Mouse (Mus musculus) intestine, embryonic 14.5 days (tissue): ENCODE measurements around the gene Usp18. TPM values are rescaled to one million over a fixed set of nuclear protein-coding genes. Genes with fewer than 3 reads are reported as not detected.
A peak's percentile ranks its signal among the peaks of the same experiment; 100 is the strongest.

Experiments used
- ATAC-seq: fragments of 200-750 bp; cut with Nextera tagmentation; replicated peaks from 2 replicates; pipeline ENCODE4 v1.8.0; 2017; ENCODE audit warnings: low read depth, moderate number of reproducible peaks, moderate TSS enrichment, moderate library complexity; ENCODE audit not compliant: low FRiP score, low TSS enrichment
- DNase-seq: peaks from one replicate; pipeline ENCODE4 v3.0.0-alpha.2; 2018; ENCODE audit warnings: low spot score
- H3K27ac ChIP-seq: fragments of 300-500 bp; sonication (generic); 2 replicates; pipeline ENCODE4 v1.5.1; 2014; ENCODE audit warnings: low read depth, mild to moderate bottlenecking, control low read depth
- H3K27me3 ChIP-seq: fragments of 300-500 bp; sonication (generic); replicated peaks from 2 replicates; pipeline ENCODE4 v1.6.1; 2014; ENCODE audit warnings: low read length, control low read depth; ENCODE audit not compliant: control insufficient read depth, insufficient read depth
- H3K36me3 ChIP-seq: fragments of 300-500 bp; sonication (generic); 2 replicates; pipeline ENCODE4 v1.6.1; 2014; ENCODE audit warnings: low read length, control low read depth; ENCODE audit not compliant: control insufficient read depth, insufficient read depth
- H3K4me1 ChIP-seq: fragments of 300-500 bp; sonication (generic); replicated peaks from 2 replicates; pipeline ENCODE4 v1.6.1; 2014; ENCODE audit warnings: low read length, control low read depth, mixed read lengths; ENCODE audit not compliant: control insufficient read depth, insufficient read depth
- H3K4me2 ChIP-seq: fragments of 300-500 bp; sonication (generic); 2 replicates; pipeline ENCODE4 v1.6.1; 2014; ENCODE audit warnings: low read length
- H3K4me3 ChIP-seq: fragments of 300-500 bp; sonication (generic); 2 replicates; pipeline ENCODE4 v1.5.1; 2014; ENCODE audit warnings: low read depth, low read length, control low read depth, mixed read lengths
- H3K9ac ChIP-seq: fragments of 300-500 bp; sonication (generic); 2 replicates; pipeline ENCODE4 v1.6.1; 2014; ENCODE audit warnings: mild to moderate bottlenecking, low read length
- H3K9me3 ChIP-seq: fragments of 300-500 bp; sonication (generic); 2 replicates; pipeline ENCODE4 v1.6.1; 2016; ENCODE audit warnings: low read length, control low read depth; ENCODE audit not compliant: control insufficient read depth
- WGBS: fragments of 180-500 bp; shearing (Covaris S2); extraction: QIAGEN DNeasy Blood & Tissue Kit; methylation state at CpG from one replicate; pipeline ENCODE4 v1.1.7; 2014; 5-methylcytosine and 5-hydroxymethylcytosine counted together
- polyA plus RNA-seq: library from polyadenylated mRNA; unstranded; fragments of >200 nt; fragmentation: Nextera tagmentation; extraction: Ambion mirVana; gene quantifications from 2 replicates; pipeline ENCODE4 v1.2.1, GENCODE M21; 2014

The Usp18 gene
- polyA plus RNA-seq, result 2.1 and 2.8 TPM in 2 replicates

DNA sequence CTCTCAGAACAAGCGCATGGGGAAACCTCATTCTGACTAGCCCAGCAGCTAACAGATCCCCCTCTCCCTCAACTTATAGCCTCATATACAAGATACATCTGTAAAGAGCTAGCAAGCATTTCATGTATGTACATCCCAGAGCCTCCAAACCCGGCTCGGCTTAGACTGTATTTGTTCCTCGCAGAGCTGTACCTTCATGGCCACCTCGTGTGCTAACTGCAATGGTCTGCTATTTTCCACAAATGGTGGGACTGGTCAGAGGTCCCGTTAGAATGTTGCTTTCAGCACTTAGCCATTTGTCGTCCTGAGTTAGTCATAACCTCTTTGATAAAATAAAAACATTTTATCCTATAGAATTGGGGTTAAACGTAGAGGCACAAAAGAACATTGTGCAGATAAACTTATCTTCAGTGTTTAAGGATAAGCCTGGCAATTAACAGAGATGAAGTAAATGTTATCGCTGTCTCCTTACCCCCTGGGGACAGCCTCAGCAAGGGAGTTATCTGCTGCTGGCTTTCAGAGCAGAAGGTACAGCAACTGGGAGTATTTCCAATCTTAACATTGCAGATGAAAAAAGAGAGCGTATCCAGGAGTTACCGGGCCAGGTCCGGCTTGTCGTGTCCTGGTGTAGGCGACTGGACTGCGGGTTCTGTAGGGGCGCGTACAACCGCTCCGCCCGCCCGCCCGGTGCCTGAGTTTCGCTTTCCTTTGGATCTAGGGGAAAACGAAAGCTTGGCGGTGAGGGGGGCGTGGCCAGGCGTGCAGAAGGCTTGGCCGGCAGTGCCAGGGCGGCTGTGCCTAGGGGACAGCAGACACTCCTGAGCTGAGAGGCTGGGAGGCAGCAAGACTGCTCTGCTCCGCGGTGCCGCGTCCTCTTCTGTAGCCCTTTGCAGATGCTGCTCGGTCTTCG lies at the start of gene Usp18:
TSS of gene Usp18 (plus strand) at position 780 of the 910 bp plus-strand sequence.
- H3K27ac ChIP-seq, result peak within 1 kb of the TSS; percentile 18; the same call in 1 of the 2 replicates

GRCm38 (mm10) chr6:121197807-121198365 lies 47.8 kb upstream of the Usp18 start:
- Histone ChIP-seq H3K4me3 (no peak overlapping the region), H3K27ac (no peak overlapping the region), H3K4me2 (no peak overlapping the region), H3K4me1 (no peaks in the 10 kb centered on the region), H3K36me3 (peaks cover 38% of the 10 kb centered on the region), H3K9me3 (no peaks in the 10 kb centered on the region), H3K27me3 (no peaks in the 10 kb centered on the region), H3K9ac (no peak overlapping the region)
- 39% methylated on average over 9 of the region's 9 CpGs for WGBS
- ATAC-seq (no peak), DNase-seq (no peak)

More for the DNA sequence above, at the start of gene Usp18:
- Histone ChIP-seq H3K4me3 (peak within 1 kb of the TSS; percentile 51), H3K9me3 (no peaks in the 10 kb centered on the region), H3K27me3 (0 out of 2 replicates have a peak, but pooled peaks cover 6% of the 10 kb centered on the region), H3K9ac (peak within 1 kb of the TSS; percentile 48), H3K4me2 (peak within 1 kb of the TSS; percentile 65), H3K4me1 (no peaks in the 10 kb centered on the region), H3K36me3 (no peaks in the 10 kb centered on the region)
- ATAC-seq, result peak; percentile 90
- 6% methylated on average over 35 of the region's 35 CpGs for WGBS
- peak; percentile 91 for DNase-seq

DNA sequence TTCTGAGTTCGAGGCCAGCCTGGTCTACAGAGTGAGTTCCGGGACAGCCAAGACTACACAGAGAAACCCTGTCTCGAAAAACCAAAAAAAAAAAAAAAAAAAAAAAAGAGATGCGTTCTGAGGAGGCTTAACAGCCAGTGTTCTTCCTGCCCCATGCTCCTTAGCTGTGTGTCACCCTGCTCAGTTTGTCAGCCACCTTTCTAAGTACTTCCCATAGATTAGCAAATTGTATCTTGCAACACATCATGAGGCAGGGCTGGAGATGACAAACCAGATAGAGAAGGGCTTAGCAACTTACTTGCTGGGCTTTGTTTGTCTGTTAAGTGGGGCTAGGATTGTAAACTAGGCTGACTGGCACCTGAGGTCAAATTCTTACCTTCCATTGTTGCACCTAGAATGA lies 45.2 kb upstream of the Usp18 start:
- H3K9me3 ChIP-seq, result no peaks in the 10 kb centered on the region
- no peaks in the 10 kb centered on the region for H3K27me3 ChIP-seq
- peaks cover 24% of the 10 kb centered on the region for H3K36me3 ChIP-seq
- DNase-seq (no peak), ATAC-seq (no peak)
- H3K9ac ChIP-seq, result no peak overlapping the region
- H3K4me3 ChIP-seq, result no peak overlapping the region
- no peak overlapping the region for H3K27ac ChIP-seq
- no peak overlapping the region for H3K4me2 ChIP-seq
- WGBS, result 88% methylated on average over 4 of the region's 4 CpGs
- no peaks in the 10 kb centered on the region for H3K4me1 ChIP-seq

DNA sequence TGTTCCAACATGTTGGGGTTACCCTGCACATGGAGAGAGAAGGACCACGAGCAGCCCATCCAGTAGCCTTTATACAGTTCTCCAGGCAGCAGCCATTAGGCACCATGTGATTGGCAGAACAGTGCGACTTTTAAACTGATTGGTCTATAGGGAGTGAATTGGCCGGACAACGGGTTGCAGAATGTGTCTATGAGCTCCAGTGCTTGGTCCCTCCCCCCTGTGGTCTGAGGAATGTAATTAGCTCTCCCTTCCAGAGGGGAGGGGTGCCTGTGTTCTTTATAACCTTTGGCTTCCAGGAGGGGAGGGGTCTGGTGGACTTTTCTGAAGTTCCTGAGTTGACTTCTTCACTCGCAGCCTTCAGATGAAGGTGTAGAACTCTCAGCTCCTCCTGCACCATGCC lies 43.7 kb upstream of the Usp18 start:
- Histone ChIP-seq H3K9ac (no peak overlapping the region), H3K9me3 (no peaks in the 10 kb centered on the region), H3K27me3 (no peaks in the 10 kb centered on the region), H3K4me1 (no peaks in the 10 kb centered on the region), H3K4me2 (no peak overlapping the region), H3K4me3 (no peak overlapping the region), H3K36me3 (0 out of 2 replicates have a peak, but pooled peaks cover 12% of the 10 kb centered on the region), H3K27ac (no peak overlapping the region)
- ATAC-seq (no peak), DNase-seq (no peak)
- WGBS, result 83% methylated on average over 5 of the region's 5 CpGs

DNA sequence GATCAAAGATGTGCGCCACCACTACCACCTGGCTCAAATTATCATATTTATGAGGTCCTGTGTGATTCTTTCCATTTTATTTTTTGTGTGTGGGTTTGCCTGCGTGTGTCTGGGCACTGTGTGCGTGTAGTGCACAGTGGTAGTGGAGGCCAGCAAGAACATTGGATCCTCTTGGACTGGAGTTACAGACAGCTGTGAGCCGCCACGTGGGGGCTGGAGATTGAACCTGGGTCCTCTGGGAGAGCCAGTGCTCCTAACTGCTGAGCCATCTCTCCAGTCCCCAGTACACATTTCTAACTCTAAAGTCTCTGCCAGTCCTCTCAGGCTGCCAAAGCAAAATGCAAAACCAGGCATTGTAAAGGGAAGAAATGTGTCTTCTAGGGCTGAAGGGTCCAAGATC lies 39.2 kb upstream of the Usp18 start:
- H3K36me3 ChIP-seq, result 0 out of 2 replicates have a peak, but pooled peaks cover 12% of the 10 kb centered on the region
- H3K27me3 ChIP-seq, result peaks cover 24% of the 10 kb centered on the region
- ATAC-seq (no peak), DNase-seq (no peak)
- H3K4me2 ChIP-seq, result no peak overlapping the region
- 86% methylated on average over 5 of the region's 5 CpGs for WGBS
- no peaks in the 10 kb centered on the region for H3K9me3 ChIP-seq
- peaks cover 11% of the 10 kb centered on the region for H3K4me1 ChIP-seq
- H3K9ac ChIP-seq, result no peak overlapping the region
- H3K27ac ChIP-seq, result no peak overlapping the region
- H3K4me3 ChIP-seq, result no peak overlapping the region

GRCm38 (mm10) chr6:121209584-121209983 lies 36.1 kb upstream of the Usp18 start:
- no peak overlapping the region for H3K27ac ChIP-seq
- WGBS, result 77% methylated on average over 2 of the region's 2 CpGs
- no peak overlapping the region for H3K9ac ChIP-seq
- H3K36me3 ChIP-seq, result 0 out of 2 replicates have a peak, but pooled peaks cover 2% of the 10 kb centered on the region
- H3K4me2 ChIP-seq, result no peak overlapping the region
- H3K4me3 ChIP-seq, result no peak overlapping the region
- DNase-seq, result no peak
- peaks cover 34% of the 10 kb centered on the region for H3K27me3 ChIP-seq
- peaks cover 13% of the 10 kb centered on the region for H3K4me1 ChIP-seq
- H3K9me3 ChIP-seq, result no peaks in the 10 kb centered on the region
- no peak for ATAC-seq

- Histone ChIP-seq H3K9ac (no peak within 1 kb of the TSS), H3K27ac (no peak within 1 kb of the TSS), H3K9me3 (no peaks in the 10 kb centered on the region), H3K27me3 (peaks cover 34% of the 10 kb centered on the region), H3K4me3 (peak within 1 kb of the TSS; percentile 38), H3K4me2 (peak within 1 kb of the TSS; percentile 71), H3K36me3 (no peaks in the 10 kb centered on the region), H3K4me1 (peaks cover 13% of the 10 kb centered on the region)
- ATAC-seq (peak; percentile 67), DNase-seq (peak; percentile 71)
- WGBS, result 7% methylated on average over 30 of the region's 30 CpGs
Observed at GRCm38 (mm10) chr6:121210149-121210925, 35.4 kb upstream of the Usp18 start, which contains the start of gene Tuba8. Gene Tuba8 (plus strand): TSS chr6:121210696.

GRCm38 (mm10) chr6:121210926-121211289 lies 34.8 kb upstream of the Usp18 start:
- Histone ChIP-seq H3K4me1 (peaks cover 13% of the 10 kb centered on the region), H3K27ac (no peak overlapping the region), H3K9me3 (no peaks in the 10 kb centered on the region), H3K36me3 (no peaks in the 10 kb centered on the region), H3K9ac (no peak overlapping the region), H3K27me3 (peaks cover 34% of the 10 kb centered on the region), H3K4me3 (peak overlapping the region; percentile 38), H3K4me2 (peak overlapping the region; percentile 71)
- no peak for DNase-seq
- no peak for ATAC-seq
- under 1% methylated on average over 12 of the region's 12 CpGs for WGBS
